Mouse (Mus musculus): Measurements from ENCODE around the gene Acrbp.

GRCm38 (mm10) chr6:125084424-125084823 is 34.9 kb downstream of the Acrbp start:
- no peak for TF ChIP-seq POLR2A (IDR thresholded peaks at IDR 0.05; ENCODE audit: low read depth, low read length)
- peak; percentile 67; the same call in 1 of the 2 replicates for TF ChIP-seq CTCF (IDR thresholded peaks at IDR 0.05; ENCODE audit: extremely low read depth, insufficient read depth, insufficient read length, insufficient replicate concordance)
